Mouse (Mus musculus): ENCODE results near the gene Hsd11b2. TPM values are rescaled to one million over a fixed set of nuclear protein-coding genes. Genes with fewer than 3 reads are reported as not detected.
A peak's percentile ranks its signal among the peaks of the same experiment; 100 is the strongest.

The Hsd11b2 gene
- polyA plus RNA-seq, 1 experiment from 2014 or later = 2.5 TPM

GRCm38 (mm10) chr8:105533439-105533838, 14.9 kb downstream of the Hsd11b2 start:
- Histone ChIP-seq H3K27ac (peak overlapping the region; percentile 80), H3K4me2 (0 out of 2 replicates have a peak overlapping the region, but pooled peaks have one; percentile 4), H3K36me3 (peaks cover 15% of the 10 kb centered on the region; the same call in 1 of the 2 replicates), H3K9me3 (no peaks in the 10 kb centered on the region), H3K4me1 (peaks cover 21% of the 10 kb centered on the region; the same call in 1 of the 2 replicates), H3K4me3 (replicated peaks) (no peak overlapping the region), H3K9ac (no peak overlapping the region), H3K27me3 (replicated peaks) (no peaks in the 10 kb centered on the region)
- WGBS = 15% methylated on average over 2 of the region's 2 CpGs
- peak; percentile 40; the same call in 1 of the 2 replicates for ATAC-seq (ENCODE audit: insufficient read depth, low FRiP score, low read depth)

- Histone ChIP-seq H3K9ac (no peak overlapping the region), H3K4me3 (replicated peaks) (no peak overlapping the region), H3K27me3 (replicated peaks) (no peaks in the 10 kb centered on the region), H3K4me1 (peaks cover 21% of the 10 kb centered on the region; the same call in 1 of the 2 replicates), H3K9me3 (no peaks in the 10 kb centered on the region), H3K27ac (peak overlapping the region; percentile 80), H3K4me2 (0 out of 2 replicates have a peak overlapping the region, but pooled peaks have one; percentile 4), H3K36me3 (peaks cover 11% of the 10 kb centered on the region; the same call in 1 of the 2 replicates)
- WGBS = 0% methylated on average over 1 of the region's 1 CpGs
- ATAC-seq (ENCODE audit: insufficient read depth, low FRiP score, low read depth) = peak; percentile 78
Observed at GRCm38 (mm10) chr8:105533892-105534329, 15.4 kb downstream of the Hsd11b2 start.

- Histone ChIP-seq H3K4me2 (no peak overlapping the region), H3K9me3 (no peaks in the 10 kb centered on the region), H3K36me3 (peaks cover 6% of the 10 kb centered on the region; the same call in 1 of the 2 replicates), H3K9ac (no peak overlapping the region), H3K27ac (no peak overlapping the region), H3K4me3 (replicated peaks) (no peak overlapping the region), H3K27me3 (replicated peaks) (no peaks in the 10 kb centered on the region), H3K4me1 (peaks cover 21% of the 10 kb centered on the region; the same call in 1 of the 2 replicates)
- WGBS = 97% methylated on average over 3 of the region's 3 CpGs
- no peak for ATAC-seq (ENCODE audit: insufficient read depth, low FRiP score, low read depth)
Observed at GRCm38 (mm10) chr8:105536546-105536945, 18.0 kb downstream of the Hsd11b2 start.

GRCm38 (mm10) chr8:105537011-105537677, 18.6 kb downstream of the Hsd11b2 start:
- 83% methylated on average over 6 of the region's 6 CpGs for WGBS
- Histone ChIP-seq H3K27me3 (replicated peaks) (no peaks in the 10 kb centered on the region), H3K27ac (no peak overlapping the region), H3K4me2 (no peak overlapping the region), H3K9me3 (no peaks in the 10 kb centered on the region), H3K9ac (no peak overlapping the region), H3K36me3 (peaks cover 6% of the 10 kb centered on the region; the same call in 1 of the 2 replicates), H3K4me3 (replicated peaks) (no peak overlapping the region), H3K4me1 (peaks cover 20% of the 10 kb centered on the region; the same call in 1 of the 2 replicates)
- no peak for ATAC-seq (ENCODE audit: insufficient read depth, low FRiP score, low read depth)

GRCm38 (mm10) chr8:105538940-105539339, 20.4 kb downstream of the Hsd11b2 start:
- Histone ChIP-seq H3K4me1 (peaks cover 9% of the 10 kb centered on the region; the same call in 1 of the 2 replicates), H3K4me3 (replicated peaks) (no peak overlapping the region), H3K9ac (no peak overlapping the region), H3K9me3 (no peaks in the 10 kb centered on the region), H3K27ac (no peak overlapping the region), H3K36me3 (peaks cover 6% of the 10 kb centered on the region; the same call in 1 of the 2 replicates), H3K4me2 (no peak overlapping the region), H3K27me3 (replicated peaks) (no peaks in the 10 kb centered on the region)
- 85% methylated on average over 4 of the region's 4 CpGs for WGBS
- ATAC-seq (ENCODE audit: insufficient read depth, low FRiP score, low read depth) = no peak

- ATAC-seq (ENCODE audit: insufficient read depth, low FRiP score, low read depth) = peak; percentile 59; the same call in 1 of the 2 replicates
- no peaks in the 10 kb centered on the region for H3K9me3 ChIP-seq
- H3K9ac ChIP-seq = no peak overlapping the region
- no peak overlapping the region for H3K4me2 ChIP-seq
- 82% methylated on average over 3 of the region's 3 CpGs for WGBS
- H3K27me3 ChIP-seq (replicated peaks) = no peaks in the 10 kb centered on the region
- H3K36me3 ChIP-seq = peaks cover 4% of the 10 kb centered on the region; the same call in 1 of the 2 replicates
- H3K27ac ChIP-seq = no peak overlapping the region
- H3K4me1 ChIP-seq = peaks cover 11% of the 10 kb centered on the region; the same call in 1 of the 2 replicates
- H3K4me3 ChIP-seq (replicated peaks) = no peak overlapping the region
Observed at GRCm38 (mm10) chr8:105542032-105542656, 23.6 kb downstream of the Hsd11b2 start.

- WGBS = 86% methylated on average over 2 of the region's 2 CpGs
- no peaks in the 10 kb centered on the region for H3K27me3 ChIP-seq (replicated peaks)
- ATAC-seq (ENCODE audit: insufficient read depth, low FRiP score, low read depth) = no peak
- peaks cover 11% of the 10 kb centered on the region; the same call in 1 of the 2 replicates for H3K4me1 ChIP-seq
- H3K36me3 ChIP-seq = no peaks in the 10 kb centered on the region
- H3K27ac ChIP-seq = no peak overlapping the region
- no peaks in the 10 kb centered on the region for H3K9me3 ChIP-seq
- no peak overlapping the region for H3K4me3 ChIP-seq (replicated peaks)
- H3K4me2 ChIP-seq = no peak overlapping the region
- no peak overlapping the region for H3K9ac ChIP-seq
Observed at GRCm38 (mm10) chr8:105542808-105543207, 24.3 kb downstream of the Hsd11b2 start.

GRCm38 (mm10) chr8:105543703-105544102, 25.1 kb downstream of the Hsd11b2 start:
- 16% methylated on average over 1 of the region's 1 CpGs for WGBS
- ATAC-seq (ENCODE audit: insufficient read depth, low FRiP score, low read depth) = no peak
- H3K27me3 ChIP-seq (replicated peaks) = no peaks in the 10 kb centered on the region
- H3K4me3 ChIP-seq (replicated peaks) = no peak overlapping the region
- H3K36me3 ChIP-seq = no peaks in the 10 kb centered on the region
- H3K27ac ChIP-seq = peak overlapping the region; percentile 5; the same call in 1 of the 2 replicates
- H3K4me1 ChIP-seq = peaks cover 11% of the 10 kb centered on the region; the same call in 1 of the 2 replicates
- H3K4me2 ChIP-seq = no peak overlapping the region
- H3K9me3 ChIP-seq = no peaks in the 10 kb centered on the region
- H3K9ac ChIP-seq = no peak overlapping the region

GRCm38 (mm10) chr8:105544544-105545205, 26.1 kb downstream of the Hsd11b2 start:
- no peak overlapping the region for H3K4me2 ChIP-seq
- no peak overlapping the region for H3K9ac ChIP-seq
- H3K27me3 ChIP-seq (replicated peaks) = no peaks in the 10 kb centered on the region
- 0 out of 2 replicates have a peak, but pooled peaks have one; percentile 21 for ATAC-seq (ENCODE audit: insufficient read depth, low FRiP score, low read depth)
- peak overlapping the region; percentile 54; the same call in 1 of the 2 replicates for H3K27ac ChIP-seq
- H3K4me3 ChIP-seq (replicated peaks) = no peak overlapping the region
- no peaks in the 10 kb centered on the region for H3K9me3 ChIP-seq
- 44% methylated on average over 7 of the region's 7 CpGs for WGBS
- peaks cover 11% of the 10 kb centered on the region; the same call in 1 of the 2 replicates for H3K4me1 ChIP-seq
- no peaks in the 10 kb centered on the region for H3K36me3 ChIP-seq

- Histone ChIP-seq H3K27ac (peak overlapping the region; percentile 54; the same call in 1 of the 2 replicates), H3K9ac (no peak overlapping the region), H3K9me3 (no peaks in the 10 kb centered on the region), H3K4me1 (peaks cover 11% of the 10 kb centered on the region; the same call in 1 of the 2 replicates), H3K4me2 (no peak overlapping the region), H3K36me3 (no peaks in the 10 kb centered on the region), H3K4me3 (replicated peaks) (no peak overlapping the region), H3K27me3 (replicated peaks) (no peaks in the 10 kb centered on the region)
- WGBS = 71% methylated on average over 3 of the region's 3 CpGs
- no peak for ATAC-seq (ENCODE audit: insufficient read depth, low FRiP score, low read depth)
Observed at GRCm38 (mm10) chr8:105545249-105545648, 26.7 kb downstream of the Hsd11b2 start.

All from stomach, embryonic 15.5 days (tissue).